Mouse (Mus musculus) heart, adult 9 months (tissue): ENCODE data around the gene Gm11007.
"Not testable (repeated sequence)": the region's sequence is repeated elsewhere in the genome, so short reads cannot be mapped to it uniquely, and the experiment has no call there.

ENCODE experiments used
- DNase-seq, 2 experiments: peaks; one replicate each; pipeline ENCODE4 v3.0.0; 2022; ENCODE audit warnings: low spot score in 2 of 2

The Gm11007 gene

DNA sequence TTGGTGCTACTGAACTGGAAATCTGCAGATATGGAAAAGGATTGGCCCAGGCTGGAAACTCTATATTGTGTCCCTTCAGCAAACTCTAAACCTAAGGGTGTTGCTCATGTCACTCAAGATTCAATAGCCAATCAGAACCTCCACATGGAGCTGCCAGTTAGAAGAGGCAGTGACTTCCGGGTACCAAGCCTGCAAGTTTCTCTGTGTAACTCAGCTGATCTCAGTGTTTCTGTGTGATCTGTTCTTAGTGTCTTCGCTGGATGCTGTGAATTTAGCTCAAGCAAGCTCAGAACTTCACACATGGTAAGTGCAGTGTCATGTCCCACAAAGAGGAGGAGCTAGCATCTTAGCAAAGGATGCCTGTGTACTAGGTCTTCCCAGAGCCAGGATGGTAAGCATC is at the start of gene Gm11007:
Gm11007 (plus strand) TSS at position 301 of the 400 bp plus-strand sequence.
- DNase-seq: not testable (repeated sequence)
